Mouse (Mus musculus): ENCODE measurements at regions not wholly inside any gene's neighbourhood (a gene's known extent, or its start where the extent isn't known, plus 50 kb on each side); places are given as distances from the start of the nearest gene placed in this dataset.

DNA sequence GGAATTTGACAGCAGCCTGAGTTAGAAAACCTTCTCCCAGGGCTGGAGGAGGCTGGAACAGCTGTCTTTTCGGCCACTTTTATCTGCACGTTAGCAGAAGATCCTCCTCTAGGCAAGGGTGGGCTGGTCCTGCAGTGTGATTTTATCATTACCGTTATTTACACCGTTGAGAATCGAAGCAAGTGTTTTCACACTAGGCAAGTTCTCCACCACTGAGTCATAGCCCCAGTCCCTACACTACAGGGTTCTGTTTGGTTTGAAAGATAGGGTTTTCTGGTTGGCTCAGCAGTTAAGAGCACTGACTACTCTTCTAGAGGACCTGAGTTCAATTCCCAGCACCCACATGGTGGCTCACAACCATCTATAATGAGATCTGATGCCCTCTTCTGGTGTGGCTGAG lies 58.9 kb upstream of the Osbpl8 start:
- TF ChIP-seq POLR2A (IDR thresholded peaks at IDR 0.05; ENCODE audit: borderline replicate concordance, extremely low read depth, insufficient read depth, insufficient read length), result no peak
- H3K9ac ChIP-seq (ENCODE audit: low read depth, low read length, severe bottlenecking), result no peak overlapping the region
- no peaks in the 10 kb centered on the region for H3K4me1 ChIP-seq (ENCODE audit: control insufficient read depth, insufficient read depth, low read length)
- WGBS, result 88% methylated on average over 5 of the region's 5 CpGs
- no peak overlapping the region for H3K4me2 ChIP-seq (replicated peaks; ENCODE audit: low read depth, low read length, severe bottlenecking)
- H3K36me3 ChIP-seq (ENCODE audit: control insufficient read depth, insufficient read depth, low read length), result no peaks in the 10 kb centered on the region
- ATAC-seq (ENCODE audit: low FRiP score, low read depth) (no peak), DNase-seq (ENCODE audit: low spot score) (no peak)
- H3K27me3 ChIP-seq (ENCODE audit: control insufficient read depth, insufficient read depth, low read length), result no peaks in the 10 kb centered on the region
- H3K27ac ChIP-seq (replicated peaks; ENCODE audit: low read depth, low read length), result no peak overlapping the region
- H3K4me3 ChIP-seq (replicated peaks; ENCODE audit: low read length), result no peak overlapping the region
- H3K9me3 ChIP-seq (ENCODE audit: control insufficient read depth, low read length), result no peaks in the 10 kb centered on the region

DNA sequence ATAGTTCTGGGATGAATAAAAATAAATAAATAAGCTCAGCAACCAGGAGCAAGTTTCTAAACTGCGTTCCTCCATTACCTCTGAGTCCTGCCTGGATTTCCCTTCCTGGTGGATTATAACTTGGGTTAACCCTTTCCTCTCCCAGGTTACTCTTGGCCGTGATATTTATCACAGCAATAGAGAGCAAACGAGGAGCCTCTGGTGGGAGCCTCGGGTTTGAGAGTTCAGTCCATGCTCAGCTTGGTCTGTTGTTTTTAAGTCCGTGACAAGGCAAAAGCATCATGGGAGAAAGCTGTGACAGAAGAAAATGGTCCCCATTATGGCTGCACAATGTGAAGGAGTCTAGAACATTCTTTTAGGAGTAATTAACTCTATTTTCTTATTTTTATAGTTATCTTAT lies 61.0 kb upstream of the Osbpl8 start:
- H3K4me1 ChIP-seq (ENCODE audit: control insufficient read depth, insufficient read depth, low read length), result no peaks in the 10 kb centered on the region
- ATAC-seq (ENCODE audit: low FRiP score, low read depth) (no peak), DNase-seq (ENCODE audit: low spot score) (no peak)
- TF ChIP-seq POLR2A (IDR thresholded peaks at IDR 0.05; ENCODE audit: borderline replicate concordance, extremely low read depth, insufficient read depth, insufficient read length), result no peak
- H3K9me3 ChIP-seq (ENCODE audit: control insufficient read depth, low read length), result no peaks in the 10 kb centered on the region
- H3K9ac ChIP-seq (ENCODE audit: low read depth, low read length, severe bottlenecking), result no peak overlapping the region
- H3K4me3 ChIP-seq (replicated peaks; ENCODE audit: low read length), result no peak overlapping the region
- H3K27me3 ChIP-seq (ENCODE audit: control insufficient read depth, insufficient read depth, low read length), result no peaks in the 10 kb centered on the region
- H3K27ac ChIP-seq (replicated peaks; ENCODE audit: low read depth, low read length), result no peak overlapping the region
- H3K4me2 ChIP-seq (replicated peaks; ENCODE audit: low read depth, low read length, severe bottlenecking), result no peak overlapping the region
- 64% methylated on average over 5 of the region's 5 CpGs for WGBS
- no peaks in the 10 kb centered on the region for H3K36me3 ChIP-seq (ENCODE audit: control insufficient read depth, insufficient read depth, low read length)

DNA sequence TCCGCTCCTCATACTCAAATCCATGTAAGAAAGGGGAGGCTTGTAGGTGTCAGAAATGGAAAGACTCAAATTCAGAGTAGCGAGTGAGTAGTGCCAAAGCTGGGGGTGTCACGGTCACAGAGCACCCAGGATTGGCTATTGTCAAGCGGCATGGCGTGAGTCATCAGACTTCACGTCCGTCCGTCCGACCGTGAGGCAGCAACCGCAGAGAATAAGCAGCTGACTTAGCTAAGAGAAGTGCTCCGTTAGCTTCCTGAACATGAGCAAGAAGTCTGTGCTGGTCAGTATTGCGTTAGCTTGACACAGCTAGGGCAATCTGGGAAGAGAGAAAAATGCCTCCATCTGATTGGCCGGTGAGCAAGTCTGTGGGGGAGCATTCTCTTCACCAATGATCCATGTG lies 61.5 kb upstream of the Osbpl8 start:
- TF ChIP-seq POLR2A (IDR thresholded peaks at IDR 0.05; ENCODE audit: borderline replicate concordance, extremely low read depth, insufficient read depth, insufficient read length), result no peak
- no peak overlapping the region for H3K4me2 ChIP-seq (replicated peaks; ENCODE audit: low read depth, low read length, severe bottlenecking)
- WGBS, result 84% methylated on average over 14 of the region's 14 CpGs

DNA sequence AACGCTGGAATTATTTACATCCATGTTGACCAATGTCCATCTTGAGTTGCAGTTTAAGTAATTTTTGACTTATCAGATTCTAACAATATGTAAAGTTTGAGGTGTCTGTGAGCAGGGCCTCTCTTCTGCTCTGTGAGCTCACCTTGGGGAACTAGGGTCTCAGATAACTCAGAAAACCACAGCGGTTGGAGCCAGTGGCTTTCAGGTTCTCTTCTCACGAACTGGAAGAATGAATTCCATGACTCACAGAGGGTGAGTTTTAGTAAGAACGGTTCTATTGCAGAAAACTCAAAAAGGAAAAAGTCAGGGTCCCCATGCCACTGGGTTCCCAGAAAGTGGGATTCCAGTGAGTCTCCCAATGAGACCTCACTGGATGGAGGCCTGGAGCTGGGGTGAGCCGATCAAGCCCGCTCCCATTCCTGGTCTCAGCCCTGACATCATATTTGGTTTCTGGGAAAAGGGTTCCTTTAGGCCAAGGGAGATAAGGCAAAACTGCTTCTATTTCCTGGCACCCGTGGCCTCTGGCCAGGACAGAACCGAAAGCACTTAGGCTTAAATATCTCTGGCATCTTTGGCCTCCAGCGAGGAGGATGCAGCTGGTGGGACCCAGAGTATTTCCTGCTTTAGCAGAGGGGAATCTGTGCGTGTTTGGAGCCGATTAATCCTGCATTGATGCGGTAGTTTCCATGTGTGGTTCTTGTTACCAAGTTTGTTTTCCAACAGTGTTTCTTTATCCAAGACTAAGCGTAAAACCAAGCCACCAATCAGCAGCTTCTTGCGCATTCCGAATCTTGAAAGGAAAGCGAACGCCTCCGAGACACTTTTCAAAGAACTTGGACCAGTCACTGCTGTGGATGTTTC lies 62.4 kb upstream of the Osbpl8 start:
- WGBS, result 72% methylated on average over 18 of the region's 18 CpGs
- Histone ChIP-seq H3K4me3 (replicated peaks; ENCODE audit: low read length) (no peak overlapping the region), H3K9ac (ENCODE audit: low read depth, low read length, severe bottlenecking) (no peak overlapping the region), H3K4me2 (replicated peaks; ENCODE audit: low read depth, low read length, severe bottlenecking) (no peak overlapping the region), H3K27ac (replicated peaks; ENCODE audit: low read depth, low read length) (no peak overlapping the region), H3K36me3 (ENCODE audit: control insufficient read depth, insufficient read depth, low read length) (no peaks in the 10 kb centered on the region), H3K4me1 (ENCODE audit: control insufficient read depth, insufficient read depth, low read length) (no peaks in the 10 kb centered on the region), H3K9me3 (ENCODE audit: control insufficient read depth, low read length) (no peaks in the 10 kb centered on the region), H3K27me3 (ENCODE audit: control insufficient read depth, insufficient read depth, low read length) (no peaks in the 10 kb centered on the region)
- TF ChIP-seq POLR2A (IDR thresholded peaks at IDR 0.05; ENCODE audit: borderline replicate concordance, extremely low read depth, insufficient read depth, insufficient read length), result no peak
- ATAC-seq (ENCODE audit: low FRiP score, low read depth) (no peak), DNase-seq (ENCODE audit: low spot score) (no peak)

More for the DNA sequence above, 61.5 kb upstream of the Osbpl8 start:
- Histone ChIP-seq H3K4me1 (ENCODE audit: control insufficient read depth, insufficient read depth, low read length) (no peaks in the 10 kb centered on the region), H3K27me3 (ENCODE audit: control insufficient read depth, insufficient read depth, low read length) (no peaks in the 10 kb centered on the region), H3K9me3 (ENCODE audit: control insufficient read depth, low read length) (no peaks in the 10 kb centered on the region), H3K27ac (replicated peaks; ENCODE audit: low read depth, low read length) (no peak overlapping the region), H3K36me3 (ENCODE audit: control insufficient read depth, insufficient read depth, low read length) (no peaks in the 10 kb centered on the region), H3K4me3 (replicated peaks; ENCODE audit: low read length) (no peak overlapping the region), H3K9ac (ENCODE audit: low read depth, low read length, severe bottlenecking) (no peak overlapping the region)
- DNase-seq (ENCODE audit: low spot score), result no peak
- no peak for ATAC-seq (ENCODE audit: low FRiP score, low read depth)

DNA sequence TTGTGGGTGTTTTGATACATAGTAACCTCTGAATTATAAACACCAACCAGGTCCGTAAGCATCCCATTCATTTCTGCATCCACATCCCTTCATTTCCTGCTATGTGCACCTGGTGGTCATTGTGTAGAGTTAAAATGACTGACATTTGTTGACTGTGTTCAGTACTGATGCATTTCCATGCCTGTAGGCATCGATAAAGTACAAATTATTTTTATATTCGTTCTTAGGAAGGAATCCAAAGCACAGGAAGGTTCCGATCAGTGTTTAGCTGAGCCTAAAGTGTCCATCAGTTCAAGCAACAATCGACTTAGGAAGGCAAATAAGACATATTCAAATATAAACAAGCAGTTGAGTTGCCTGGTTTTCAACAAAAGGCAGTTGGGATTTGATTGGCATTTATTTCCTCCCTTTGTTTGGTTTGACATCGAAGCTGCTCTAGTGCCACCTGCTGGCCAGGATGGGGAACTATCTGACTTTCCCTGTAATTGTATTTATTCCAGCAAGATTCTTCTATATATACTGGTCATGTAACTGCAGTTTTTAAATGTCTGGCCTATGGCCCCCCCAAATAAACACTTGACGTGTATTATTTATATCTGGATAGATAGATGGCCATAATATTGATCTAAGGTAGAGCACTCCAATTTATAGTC lies 64.6 kb upstream of the Osbpl8 start:
- DNase-seq (ENCODE audit: low spot score), result peak; percentile 83
- no peaks in the 10 kb centered on the region for H3K4me1 ChIP-seq (ENCODE audit: control insufficient read depth, insufficient read depth, low read length)
- no peak overlapping the region for H3K4me3 ChIP-seq (replicated peaks; ENCODE audit: low read length)
- H3K36me3 ChIP-seq (ENCODE audit: control insufficient read depth, insufficient read depth, low read length), result no peaks in the 10 kb centered on the region
- no peaks in the 10 kb centered on the region for H3K27me3 ChIP-seq (ENCODE audit: control insufficient read depth, insufficient read depth, low read length)
- no peak overlapping the region for H3K27ac ChIP-seq (replicated peaks; ENCODE audit: low read depth, low read length)
- H3K4me2 ChIP-seq (replicated peaks; ENCODE audit: low read depth, low read length, severe bottlenecking), result no peak overlapping the region
- WGBS, result 44% methylated on average over 7 of the region's 7 CpGs
- no peak overlapping the region for H3K9ac ChIP-seq (ENCODE audit: low read depth, low read length, severe bottlenecking)
- H3K9me3 ChIP-seq (ENCODE audit: control insufficient read depth, low read length), result no peaks in the 10 kb centered on the region
- peak; percentile 31; the same call in 1 of the 2 replicates for ATAC-seq (ENCODE audit: low FRiP score, low read depth)
- TF ChIP-seq POLR2A (IDR thresholded peaks at IDR 0.05; ENCODE audit: borderline replicate concordance, extremely low read depth, insufficient read depth, insufficient read length), result no peak
